Mouse (Mus musculus) layer of hippocampus, postnatal 14 days (tissue): Measurements from ENCODE around the gene Slc6a1. TPM values are rescaled to one million over a fixed set of nuclear protein-coding genes. Genes with fewer than 3 reads are reported as not detected.
"Not testable (repeated sequence)": the region's sequence is repeated elsewhere in the genome, so short reads cannot be mapped to it uniquely, and the experiment has no call there.

Source experiments
- DNase-seq, 2 experiments: peaks; one replicate each; pipeline ENCODE4 v3.0.0; 2021 to 2022; ENCODE audit warnings: low spot score in 2 of 2, mixed read lengths in 1 of 2
- total RNA-seq, 2 experiments: library from RNA; stranded (reverse); gene quantifications; 2 replicates each; pipeline ENCODE4 v1.2.3; 2021

Gene Slc6a1
- total RNA-seq, 2 experiments from 2014 or later, result 330 to 335 TPM

- no peak for DNase-seq
These were observed 6.7 kb downstream of the Slc6a1 start for GRCm38 (mm10) chr6:114289106-114289505.

DNA sequence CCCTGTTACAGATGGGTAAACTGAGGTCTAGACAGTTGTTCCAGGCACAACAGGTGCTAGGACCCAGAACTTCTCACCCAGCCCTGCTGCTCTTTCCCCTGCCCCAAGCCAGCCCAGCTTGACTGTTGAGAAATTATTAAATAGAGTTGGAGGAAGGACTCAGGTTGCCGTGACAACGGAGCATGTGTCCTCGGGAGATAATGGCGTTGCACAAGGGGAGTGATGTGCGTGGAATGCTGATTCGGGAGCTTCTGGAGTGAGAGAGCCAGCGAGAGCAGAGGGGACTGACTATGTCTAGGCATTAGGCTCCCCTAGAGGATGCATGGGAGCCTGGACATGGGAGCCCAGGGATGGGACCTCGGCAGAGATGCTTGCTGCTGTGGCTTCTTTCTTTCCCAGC is 7.7 kb downstream of the Slc6a1 start:
- peak; percentile 79 to 90 for DNase-seq

- DNase-seq, result no peak
These were observed 8.5 kb downstream of the Slc6a1 start for GRCm38 (mm10) chr6:114290929-114291328.

GRCm38 (mm10) chr6:114291396-114291795 is 9.0 kb downstream of the Slc6a1 start:
- DNase-seq, result peak in 1 of 2 experiments; percentile 55

- no peak for DNase-seq
These were observed 11.1 kb downstream of the Slc6a1 start for GRCm38 (mm10) chr6:114293511-114293910.

- no peak for DNase-seq
These were observed 12.7 kb downstream of the Slc6a1 start for GRCm38 (mm10) chr6:114295086-114295485.

DNA sequence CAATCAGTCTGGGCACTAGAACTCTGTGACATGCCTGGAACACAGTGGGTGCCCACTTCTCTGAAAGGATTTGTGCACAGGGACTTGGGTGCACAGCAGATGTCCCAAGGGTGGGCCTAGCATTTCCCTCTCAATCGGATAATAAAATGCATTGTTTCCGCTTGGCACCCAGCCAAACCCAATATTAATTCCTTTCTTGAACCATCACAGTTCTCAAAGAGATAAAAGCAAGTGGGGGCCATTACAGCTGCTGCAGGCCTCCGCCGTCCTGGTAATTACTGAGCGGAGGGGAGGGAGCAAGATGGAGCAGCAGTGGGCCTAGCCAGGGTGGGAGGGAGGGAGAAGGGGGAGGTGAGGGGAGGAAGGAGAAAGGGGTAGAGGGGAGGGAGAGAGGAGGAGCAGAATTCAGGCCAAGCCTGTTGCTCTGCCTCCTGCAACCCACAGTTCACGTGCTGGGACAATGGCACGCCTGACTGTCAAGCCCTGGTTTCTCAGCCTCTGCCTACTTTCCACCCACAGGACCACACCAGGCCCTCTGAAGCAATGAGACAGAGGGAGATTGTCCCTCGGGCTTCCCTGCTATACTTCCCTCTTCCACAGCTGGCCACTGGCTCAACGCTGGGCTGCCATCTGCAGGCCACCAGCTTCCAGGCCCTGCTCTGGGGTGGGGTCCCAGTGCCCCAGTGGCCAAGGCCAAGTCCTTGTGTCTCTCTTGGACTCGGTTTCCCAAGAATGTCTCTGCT is 15.0 kb downstream of the Slc6a1 start:
- DNase-seq, result peak; percentile 37 to 59

DNA sequence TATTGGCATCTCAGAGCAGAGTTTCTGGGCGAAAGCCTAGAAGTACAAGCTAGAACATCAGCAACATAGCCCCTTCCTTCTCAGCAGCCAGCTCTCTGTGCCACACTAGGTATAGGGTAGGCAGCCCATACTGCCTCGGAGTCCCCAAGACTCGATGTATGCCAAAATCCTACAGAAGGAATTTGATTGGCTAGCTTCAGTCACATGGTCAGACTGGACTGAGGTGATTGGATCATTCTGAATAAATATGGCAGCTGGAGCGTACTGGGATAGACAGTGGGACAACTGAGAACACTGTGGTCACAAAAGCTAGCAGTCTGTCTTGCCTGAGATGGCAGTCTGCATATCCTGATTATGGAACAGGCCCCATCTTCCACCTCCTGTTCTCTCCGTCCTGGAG is 17.3 kb downstream of the Slc6a1 start:
- no peak for DNase-seq

DNA sequence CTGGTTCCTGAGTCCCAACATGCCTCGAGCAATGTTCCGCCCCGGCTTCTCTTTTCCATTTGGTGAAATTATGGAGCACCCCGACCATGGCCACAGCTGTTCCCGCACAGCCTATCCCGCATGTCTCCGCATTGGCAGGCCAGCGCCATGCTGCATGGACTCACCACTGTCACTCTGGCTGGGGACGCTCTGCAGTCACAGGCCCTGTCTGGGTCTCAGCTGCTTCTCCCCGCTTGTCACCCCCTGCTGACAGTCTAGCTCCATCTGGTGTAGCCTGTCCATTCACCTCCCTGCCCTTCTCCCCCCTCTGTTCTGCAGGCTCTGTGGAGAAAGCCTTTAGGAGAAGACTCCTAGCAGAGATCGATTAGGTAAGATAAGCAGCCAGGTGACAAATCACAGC is 18.3 kb downstream of the Slc6a1 start:
- no peak for DNase-seq

GRCm38 (mm10) chr6:114304668-114305067 is 22.2 kb downstream of the Slc6a1 start:
- no peak for DNase-seq

DNA sequence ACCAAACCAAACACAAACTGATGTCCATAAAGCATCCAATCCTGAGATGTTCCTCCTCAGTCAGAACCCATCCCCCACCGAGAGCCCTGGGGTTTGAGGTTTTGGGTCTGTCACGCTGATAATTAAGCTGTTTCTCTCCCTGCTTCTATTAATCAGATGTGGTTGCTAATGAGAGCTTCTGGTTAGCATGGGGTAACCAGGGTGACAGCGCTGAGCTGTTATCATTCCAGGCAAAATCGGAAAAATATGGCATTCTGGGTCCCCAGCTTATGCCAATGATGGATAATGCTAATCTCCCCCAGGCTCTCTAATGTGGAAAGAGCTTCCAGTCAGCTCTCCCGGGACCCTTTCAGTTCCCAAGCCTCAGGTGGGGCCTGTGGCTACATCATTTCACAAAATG is 38.1 kb downstream of the Slc6a1 start:
- peak in 1 of 2 experiments; percentile 52 for DNase-seq

DNA sequence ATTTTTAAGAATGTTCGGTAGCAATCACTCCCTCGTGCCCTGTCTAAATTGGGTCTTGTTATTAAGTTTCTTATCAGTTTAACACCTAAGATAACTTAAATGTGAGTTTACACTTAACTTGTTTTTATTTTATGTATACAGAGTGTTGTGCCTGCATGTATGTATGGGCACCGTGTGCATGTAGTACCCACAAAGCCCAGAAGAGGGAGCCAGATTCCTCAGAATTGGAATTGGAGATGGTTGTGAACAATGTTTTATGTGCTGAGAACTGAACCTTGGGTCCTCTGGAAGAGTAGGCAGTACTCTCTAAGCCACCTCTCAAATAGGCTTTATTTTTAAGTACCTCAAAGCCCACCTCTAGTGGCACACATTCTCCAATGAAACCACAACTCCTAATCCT is 38.7 kb downstream of the Slc6a1 start:
- no peak for DNase-seq

- no peak for DNase-seq
These were observed 40.5 kb downstream of the Slc6a1 start for GRCm38 (mm10) chr6:114322914-114323313.

DNA sequence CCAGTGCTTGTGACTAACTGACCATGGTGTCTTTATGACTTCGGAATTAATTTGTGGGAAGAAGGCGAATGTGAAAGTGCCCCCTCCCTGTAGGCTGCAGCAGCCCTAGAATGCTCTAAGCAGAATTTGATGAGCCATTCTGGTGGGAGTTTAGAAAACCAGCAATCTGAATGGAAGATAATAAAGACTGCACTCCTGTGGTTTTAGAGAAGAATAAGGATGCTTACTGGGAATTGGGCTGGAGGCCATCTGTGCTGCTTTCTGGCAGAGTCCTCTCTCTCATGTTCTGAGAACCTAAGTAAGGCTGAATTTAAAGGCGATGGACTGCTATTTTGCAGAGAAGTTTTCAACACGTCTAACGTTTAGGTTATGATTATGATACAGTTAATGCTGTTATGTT is 42.4 kb downstream of the Slc6a1 start:
- DNase-seq, result no peak

GRCm38 (mm10) chr6:114329597-114330470 is 47.4 kb downstream of the Slc6a1 start:
- DNase-seq, result peak in 1 of 2 experiments; percentile 49

DNA sequence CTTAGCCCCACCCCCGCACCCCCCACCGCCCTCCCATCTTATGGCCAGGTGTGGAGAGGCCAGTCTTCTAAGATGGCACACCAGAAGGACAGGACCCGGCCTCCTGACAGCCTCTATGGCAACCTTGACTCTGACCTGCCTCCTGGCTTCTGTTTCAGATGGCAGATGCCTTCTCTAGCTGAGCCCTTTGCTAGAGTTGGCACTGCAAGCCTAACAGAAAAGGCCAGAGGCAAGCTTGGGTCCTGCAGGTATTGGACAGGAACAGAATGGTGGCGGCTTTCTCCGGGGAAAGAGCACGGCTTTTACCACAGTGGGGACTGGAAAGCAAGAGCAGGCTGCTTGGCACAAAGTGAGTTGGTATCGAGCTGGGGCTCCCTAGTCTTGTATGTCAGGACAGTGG is 49.5 kb downstream of the Slc6a1 start:
- no peak for DNase-seq

DNA sequence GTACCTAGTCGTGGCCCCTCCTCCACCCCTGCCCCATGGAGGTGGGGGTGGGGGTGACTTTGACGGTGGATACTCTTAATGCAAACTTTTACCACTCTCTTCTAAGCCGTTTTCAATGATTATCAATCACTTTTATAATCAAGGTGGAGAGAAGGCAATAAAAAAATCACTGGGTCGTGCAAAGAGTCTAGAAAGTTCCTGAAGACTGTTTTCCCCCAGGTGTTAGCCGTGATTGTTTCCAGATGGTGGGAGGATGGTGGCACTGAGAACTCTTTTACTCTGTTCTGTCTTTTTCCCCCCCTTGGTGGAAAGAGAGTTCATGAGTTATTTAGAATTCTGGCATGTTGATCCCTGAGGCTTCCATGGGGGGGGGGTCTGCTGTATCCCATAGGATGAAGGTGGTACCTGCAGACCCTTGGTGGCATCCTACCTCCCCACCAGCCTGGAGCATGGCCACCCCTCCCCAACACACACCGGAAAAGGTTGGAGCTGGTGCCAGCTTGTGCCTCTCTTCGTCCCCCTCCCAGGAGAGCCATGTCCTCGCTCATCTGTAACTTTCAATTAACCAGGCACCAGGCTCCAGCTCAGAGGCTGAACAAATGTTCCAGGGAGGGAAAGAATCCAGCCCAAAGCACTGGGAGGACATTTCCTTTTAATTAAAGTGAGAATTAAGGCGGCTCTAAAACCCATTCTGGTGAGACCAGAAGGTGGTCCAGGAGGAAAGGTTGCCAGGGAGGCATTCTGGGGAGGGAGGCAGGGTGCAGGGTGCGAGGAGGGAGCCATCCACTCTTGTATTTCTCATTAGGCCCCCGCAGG is 53.9 kb downstream of the Slc6a1 start:
- no peak for DNase-seq

- DNase-seq, result no peak
These were observed 54.4 kb downstream of the Slc6a1 start for GRCm38 (mm10) chr6:114336944-114337215.

DNA sequence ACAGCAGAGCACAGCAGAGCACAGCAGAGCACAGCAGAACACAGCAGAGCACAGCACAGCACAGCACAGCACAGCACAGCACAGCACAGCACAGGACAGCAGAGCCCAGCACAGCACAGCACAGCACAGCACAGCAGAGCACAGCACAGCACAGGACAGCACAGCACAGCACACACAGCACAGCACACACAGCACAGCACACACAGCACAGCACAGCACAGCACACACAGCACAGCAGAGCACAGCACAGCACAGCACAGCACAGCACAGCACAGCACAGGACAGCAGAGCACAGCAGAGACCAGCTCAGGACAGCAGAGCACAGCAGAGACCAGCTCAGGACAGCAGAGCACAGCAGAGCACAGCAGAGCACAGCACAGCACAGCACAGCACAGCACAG is 58.9 kb downstream of the Slc6a1 start:
- not testable (repeated sequence) for DNase-seq

- DNase-seq, result peak; percentile 58 to 80
These were observed 61.3 kb downstream of the Slc6a1 start for GRCm38 (mm10) chr6:114343740-114344139.

DNA sequence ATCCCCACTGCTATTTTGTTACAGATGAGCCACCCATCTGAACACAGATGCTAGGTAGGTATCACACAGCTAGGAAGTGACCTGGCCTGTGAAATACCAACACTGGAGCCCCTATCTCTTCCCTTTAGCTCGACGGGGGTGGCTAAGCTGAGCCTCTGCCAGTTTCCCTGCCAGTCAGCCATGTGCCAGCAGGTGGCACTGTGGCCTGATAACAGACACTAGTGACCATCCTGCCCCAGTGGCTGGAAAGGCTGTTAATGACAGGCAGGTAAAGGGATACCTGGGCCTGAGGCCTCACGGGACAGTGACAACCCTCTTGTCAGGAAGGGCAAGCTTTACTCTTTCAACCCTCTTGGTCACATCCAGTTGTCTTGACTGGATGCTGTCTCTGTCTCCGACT is 62.7 kb downstream of the Slc6a1 start:
- peak in 1 of 2 experiments; percentile 57 for DNase-seq
